Mouse (Mus musculus) heart, postnatal 0 days (tissue): Measurements from ENCODE around the gene Dusp18. TPM values are rescaled to one million over a fixed set of nuclear protein-coding genes. Genes with fewer than 3 reads are reported as not detected.

Source experiments
- ATAC-seq: fragments of 200-750 bp; cut with Nextera tagmentation; 2 replicates; pipeline ENCODE4 v1.8.0; 2017; ENCODE audit warnings: low read depth, moderate number of reproducible peaks, moderate library complexity; ENCODE audit not compliant: insufficient read depth
- DNase-seq: peaks from one replicate; pipeline ENCODE4 v3.0.0-alpha.2; 2016; ENCODE audit warnings: low spot score
- H3K27ac ChIP-seq: fragments of 300-500 bp; sonication (generic); 2 replicates; pipeline ENCODE4 v1.5.1; 2014; ENCODE audit warnings: low read depth, mild to moderate bottlenecking
- H3K27me3 ChIP-seq: fragments of 300-500 bp; sonication (generic); 2 replicates; pipeline ENCODE4 v1.6.1; 2014; ENCODE audit warnings: low read length, mixed read lengths; ENCODE audit not compliant: control insufficient read depth, insufficient read depth
- H3K36me3 ChIP-seq: fragments of 300-500 bp; sonication (generic); replicated peaks from 2 replicates; pipeline ENCODE4 v1.6.1; 2014; ENCODE audit warnings: low read length, mixed read lengths; ENCODE audit not compliant: control insufficient read depth, insufficient read depth
- H3K4me1 ChIP-seq: fragments of 300-500 bp; sonication (generic); 2 replicates; pipeline ENCODE4 v1.6.1; 2014; ENCODE audit warnings: antibody characterized with exemption; ENCODE audit not compliant: control insufficient read depth, insufficient read depth
- H3K4me2 ChIP-seq: fragments of 300-500 bp; sonication (generic); 2 replicates; pipeline ENCODE4 v1.6.1; 2014; ENCODE audit warnings: low read depth, mild to moderate bottlenecking, low read length, moderate library complexity
- H3K4me3 ChIP-seq: fragments of 300-500 bp; sonication (generic); 2 replicates; pipeline ENCODE4 v1.5.1; 2014; ENCODE audit warnings: low read depth, low read length
- H3K9ac ChIP-seq: fragments of 300-500 bp; sonication (generic); replicated peaks from 2 replicates; pipeline ENCODE4 v1.6.1; 2014; ENCODE audit warnings: low read depth, low read length, mixed read lengths
- H3K9me3 ChIP-seq: fragments of 300-500 bp; sonication (generic); replicated peaks from 2 replicates; pipeline ENCODE4 v1.6.1; 2016; ENCODE audit warnings: low read length; ENCODE audit not compliant: control insufficient read depth
- CTCF ChIP-seq: IDR thresholded peaks from 2 replicates; pipeline ENCODE4 v1.5.1; 2016; ENCODE audit warnings: antibody characterized with exemption, control low read depth, low read depth
- EP300 ChIP-seq: IDR thresholded peaks from 2 replicates; pipeline ENCODE4 v1.6.1; 2016; ENCODE audit warnings: antibody characterized with exemption, low read depth
- WGBS: fragments of 180-500 bp; shearing (Covaris S2); extraction: QIAGEN DNeasy Blood & Tissue Kit; methylation state at CpG from one replicate; pipeline ENCODE4 v1.1.7; 2014; 5-methylcytosine and 5-hydroxymethylcytosine counted together
- polyA plus RNA-seq: library from polyadenylated mRNA; unstranded; fragments of >200 nt; fragmentation: Nextera tagmentation; extraction: Ambion mirVana; gene quantifications from 2 replicates; pipeline ENCODE4 v1.2.1, GENCODE M21; 2015
- total RNA-seq: library from RNA; depleted of rRNA; stranded (reverse); fragments of >200 nt; gene quantifications from 2 replicates; pipeline ENCODE4 v1.2.3, GENCODE M21; 2014; ENCODE audit warnings: low replicate concordance

The Dusp18 gene
- total and polyA plus RNA-seq, 2 experiments from 2014 or later = 14.8 to 16.5 TPM

- WGBS = 5% methylated on average over 16 of the region's 16 CpGs
- peaks cover 26% of the 10 kb centered on the region for H3K4me1 ChIP-seq
- H3K36me3 ChIP-seq = no peaks in the 10 kb centered on the region
- peak overlapping the region; percentile 59 for H3K4me3 ChIP-seq
- ATAC-seq (no peak; the same call in 1 of the 2 replicates), DNase-seq (no peak)
- H3K4me2 ChIP-seq = peak overlapping the region; percentile 88
- peak overlapping the region; percentile 58 for H3K9ac ChIP-seq
- H3K27ac ChIP-seq = no peak overlapping the region
- no peaks in the 10 kb centered on the region for H3K9me3 ChIP-seq
- TF ChIP-seq EP300 (no peak), CTCF (no peak)
- no peaks in the 10 kb centered on the region for H3K27me3 ChIP-seq
These were observed 17.8 kb downstream of the Dusp18 start for GRCm38 (mm10) chr11:3912875-3913271.

- peak overlapping the region; percentile 59 for H3K4me3 ChIP-seq
- H3K27ac ChIP-seq = peak overlapping the region; percentile 57
- DNase-seq (peak; percentile 75), ATAC-seq (peak; percentile 86)
- WGBS = under 1% methylated on average over 63 of the region's 65 CpGs
- H3K27me3 ChIP-seq = no peaks in the 10 kb centered on the region
- H3K36me3 ChIP-seq = no peaks in the 10 kb centered on the region
- H3K4me1 ChIP-seq = peaks cover 26% of the 10 kb centered on the region
- TF ChIP-seq CTCF (no peak), EP300 (no peak)
- H3K9me3 ChIP-seq = no peaks in the 10 kb centered on the region
- H3K4me2 ChIP-seq = peak overlapping the region; percentile 88
- peak overlapping the region; percentile 58 for H3K9ac ChIP-seq
These were observed 18.5 kb downstream of the Dusp18 start for GRCm38 (mm10) chr11:3913316-3914108.

DNA sequence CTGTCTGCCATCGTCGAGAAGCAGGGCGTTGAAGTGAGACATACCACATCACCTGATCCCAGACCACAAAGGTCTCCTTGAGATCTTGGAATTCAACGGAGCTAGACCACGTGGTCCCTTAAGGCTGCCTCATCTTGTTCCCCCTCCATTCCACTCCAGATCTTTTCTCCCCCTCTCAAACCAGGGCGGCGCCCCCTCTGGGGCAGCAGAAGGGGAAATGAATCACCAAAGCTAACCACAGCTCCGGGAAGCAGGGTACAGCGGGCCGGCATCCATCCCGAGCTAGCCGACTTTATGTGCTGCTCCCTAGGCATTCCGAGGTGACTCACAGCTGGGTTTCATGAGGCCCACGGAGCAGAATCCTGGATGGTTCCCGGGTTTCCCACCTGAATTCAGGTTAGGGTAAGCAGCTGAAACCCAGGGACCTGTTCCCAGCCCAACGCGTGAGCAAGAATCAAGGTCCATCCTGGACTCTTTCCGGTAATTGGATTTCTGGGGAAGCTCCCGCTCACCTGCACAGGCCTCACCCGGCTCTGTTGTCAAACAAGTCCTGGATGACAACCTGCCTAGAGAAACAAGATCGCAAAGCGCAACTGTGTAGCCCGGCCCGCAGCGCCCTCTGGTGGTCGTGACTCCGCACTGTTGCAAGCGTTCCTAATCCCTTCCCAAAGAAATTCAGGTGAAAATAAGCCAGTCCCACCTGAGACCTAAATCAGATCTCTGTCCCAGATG is 19.2 kb downstream of the Dusp18 start, which contains the start of gene Slc35e4:
Gene Slc35e4, minus strand, starts transcription at position 556 of the 732 bp plus-strand sequence.
- Histone ChIP-seq H3K27me3 (no peaks in the 10 kb centered on the region), H3K4me1 (peaks cover 26% of the 10 kb centered on the region), H3K36me3 (no peaks in the 10 kb centered on the region), H3K9me3 (no peaks in the 10 kb centered on the region), H3K27ac (peak within 1 kb of the TSS; percentile 57), H3K4me2 (peak within 1 kb of the TSS; percentile 88), H3K9ac (peak within 1 kb of the TSS; percentile 58), H3K4me3 (peak within 1 kb of the TSS; percentile 59)
- no peak for TF ChIP-seq EP300
- TF ChIP-seq CTCF = peak; percentile 85
- peak; percentile 77 for DNase-seq
- ATAC-seq = peak; percentile 44
- WGBS = under 1% methylated on average over 27 of the region's 28 CpGs

DNA sequence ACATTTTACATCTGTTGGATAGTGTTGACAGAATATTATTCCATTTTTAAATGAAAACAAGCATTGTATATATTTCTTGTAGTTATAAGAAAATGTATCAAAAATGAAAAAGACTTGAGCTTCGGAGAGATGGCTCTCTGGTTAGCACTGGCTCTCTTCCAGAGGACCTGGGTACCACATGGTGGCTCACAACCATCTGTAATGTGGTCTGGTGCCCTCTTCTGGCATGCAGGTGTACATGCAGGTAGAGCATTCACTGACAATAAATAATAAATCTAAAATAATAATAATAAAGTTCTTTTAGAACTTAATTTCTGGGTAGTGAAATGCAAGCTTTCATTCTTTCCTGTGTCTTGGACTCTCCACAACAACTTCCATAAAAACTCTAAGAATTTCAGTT is 23.7 kb downstream of the Dusp18 start:
- Histone ChIP-seq H3K9ac (no peak overlapping the region), H3K4me2 (no peak overlapping the region), H3K9me3 (no peaks in the 10 kb centered on the region), H3K27me3 (no peaks in the 10 kb centered on the region), H3K27ac (no peak overlapping the region), H3K4me1 (peaks cover 4% of the 10 kb centered on the region; the same call in 1 of the 2 replicates), H3K4me3 (no peak overlapping the region), H3K36me3 (peaks cover 23% of the 10 kb centered on the region)
- no peak for DNase-seq
- no peak for ATAC-seq
- 55% methylated on average over 1 of the region's 1 CpGs for WGBS
- TF ChIP-seq EP300 (no peak), CTCF (peak; percentile 39)

GRCm38 (mm10) chr11:3920476-3920875 is 25.4 kb downstream of the Dusp18 start:
- ATAC-seq = no peak
- Histone ChIP-seq H3K4me2 (no peak overlapping the region), H3K27ac (no peak overlapping the region), H3K9ac (no peak overlapping the region), H3K4me1 (no peaks in the 10 kb centered on the region), H3K27me3 (no peaks in the 10 kb centered on the region), H3K36me3 (peaks cover 41% of the 10 kb centered on the region), H3K4me3 (no peak overlapping the region), H3K9me3 (no peaks in the 10 kb centered on the region)
- WGBS = 86% methylated on average over 7 of the region's 7 CpGs
- TF ChIP-seq EP300 = no peak
- no peak for TF ChIP-seq CTCF
- no peak for DNase-seq
